Mouse (Mus musculus) small intestine, adult 2 months (tissue): ENCODE results near the gene Tnfrsf11a.

ENCODE experiments used
- CTCF ChIP-seq: fragments of 200-500 bp; IDR thresholded peaks from 2 replicates; pipeline ENCODE4 v1.5.1; 2012; ENCODE audit warnings: low read depth, mild to moderate bottlenecking, control low read depth, inconsistent platforms, low read length, moderate library complexity, mixed read lengths; ENCODE audit not compliant: insufficient replicate concordance, insufficient read length; ENCODE audit errors: extremely low read depth
- POLR2A ChIP-seq: fragments of 200-500 bp; IDR thresholded peaks from 2 replicates; pipeline ENCODE4 v1.6.1; 2012; ENCODE audit warnings: low read depth, mild to moderate bottlenecking, control low read depth, inconsistent platforms, low read length, moderate library complexity

DNA sequence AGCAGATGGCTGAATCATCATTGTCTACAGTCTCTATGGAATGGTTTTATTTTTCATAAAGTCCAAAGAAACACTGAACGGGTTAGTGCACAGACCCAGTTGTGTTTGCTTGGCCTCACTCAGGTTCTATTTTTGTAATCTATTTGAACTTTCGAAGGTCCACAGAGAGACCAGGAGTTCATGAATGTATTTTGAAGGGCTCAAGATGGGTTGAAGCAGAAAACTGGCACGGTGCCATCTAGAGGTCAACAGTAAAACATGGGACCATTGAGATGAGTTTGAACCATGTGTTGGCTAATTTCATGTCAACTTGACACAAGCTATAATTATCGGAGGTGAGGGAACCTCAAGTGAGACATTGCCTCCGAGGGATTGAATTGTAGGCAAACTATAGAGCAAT lies 105.1 kb downstream of the Tnfrsf11a start:
- no peak for TF ChIP-seq POLR2A
- TF ChIP-seq CTCF: no peak
